Mouse (Mus musculus) fat pad, adult 2 months (tissue): ENCODE data around the gene Nek11.

Source experiments
- DNase-seq: peaks from one replicate; pipeline ENCODE4 v3.0.0-alpha.2; 2011; ENCODE audit warnings: low read depth, low spot score; ENCODE audit errors: extremely low read depth

Gene Nek11

DNA sequence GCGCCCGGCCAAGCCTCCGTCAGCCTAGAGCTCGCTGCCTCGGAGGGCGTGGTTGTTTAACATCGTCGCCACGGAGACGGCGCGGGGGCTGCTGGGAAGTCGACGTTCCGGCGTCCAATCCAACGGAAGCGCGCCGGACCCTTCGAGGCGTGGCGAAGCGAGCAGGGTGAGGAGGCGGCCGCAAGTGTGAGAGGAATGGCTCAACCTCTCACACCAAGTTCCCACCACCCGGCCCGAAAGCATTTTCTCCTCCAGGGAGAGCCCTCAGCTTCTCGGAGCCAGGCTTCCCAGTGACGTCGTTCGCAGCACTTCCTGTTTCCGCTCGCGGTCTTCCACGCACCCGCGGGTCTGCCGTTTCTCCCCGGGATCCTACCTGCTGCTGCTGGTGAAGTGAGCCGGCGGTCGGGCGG, at the start of gene Nek11, which contains the start of gene Aste1:
TSS of gene Nek11 (minus strand) at position 307 of the 410 bp plus-strand sequence.
TSS of gene Aste1 (plus strand) at position 175 of the 410 bp plus-strand sequence.
- DNase-seq = peak; percentile 19

GRCm38 (mm10) chr9:105408549-105408948, 13.2 kb upstream of the Nek11 start:
- DNase-seq = no peak

GRCm38 (mm10) chr9:105394720-105395119, 604 bp downstream of the Nek11 start:
- no peak for DNase-seq

- no peak for DNase-seq
These were observed 4.7 kb downstream of the Nek11 start for GRCm38 (mm10) chr9:105390616-105391015.

- no peak for DNase-seq
These were observed 6.0 kb downstream of the Nek11 start for GRCm38 (mm10) chr9:105389289-105389688.

DNA sequence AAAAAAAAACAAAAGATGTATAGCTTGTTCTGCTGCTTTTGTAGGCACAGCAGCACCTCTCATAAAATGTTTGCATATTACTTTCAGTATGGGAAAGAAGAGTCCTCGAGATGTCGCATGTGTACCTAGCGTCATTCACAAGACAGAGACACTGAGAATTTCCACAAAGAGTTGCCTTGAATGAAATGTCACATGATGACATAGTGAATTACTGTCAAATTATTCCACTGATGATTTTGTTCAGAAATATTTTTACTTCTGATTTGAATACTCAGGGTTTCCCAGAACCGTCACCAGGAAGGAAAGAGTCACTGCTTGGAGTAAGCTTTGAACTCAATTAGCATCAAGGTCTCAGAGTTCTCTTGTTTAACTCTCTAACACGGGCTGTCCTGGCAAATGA, 7.9 kb downstream of the Nek11 start:
- no peak for DNase-seq

DNA sequence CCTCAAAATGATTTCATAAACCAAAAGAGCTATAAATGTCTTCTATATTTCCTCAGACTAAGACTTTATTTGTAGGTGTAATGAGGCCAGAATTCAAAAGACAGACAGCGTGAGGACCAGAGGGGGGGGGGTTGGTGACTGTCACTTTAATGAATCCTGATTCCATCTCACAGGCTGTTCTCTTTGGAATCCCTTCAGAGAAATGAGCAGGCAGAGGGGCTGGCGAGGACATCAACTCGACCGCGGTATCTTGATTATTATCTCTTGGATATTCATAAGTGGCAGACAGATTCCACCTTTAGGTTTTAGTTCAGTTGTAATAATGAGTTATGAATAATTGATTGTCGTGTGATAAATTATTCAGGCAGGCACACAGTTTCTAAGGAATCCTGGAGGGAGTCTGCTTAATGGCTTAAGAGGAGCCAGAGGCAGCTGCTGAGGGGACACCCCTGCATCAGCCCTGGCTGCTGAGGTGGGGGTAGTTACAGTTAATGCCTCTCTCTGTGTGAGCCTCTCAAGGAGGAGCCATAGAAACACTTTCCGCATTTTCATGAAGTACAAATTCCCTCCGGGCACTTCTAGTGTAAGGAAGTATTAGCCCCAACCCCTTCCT, 15.7 kb downstream of the Nek11 start:
- DNase-seq = no peak

DNA sequence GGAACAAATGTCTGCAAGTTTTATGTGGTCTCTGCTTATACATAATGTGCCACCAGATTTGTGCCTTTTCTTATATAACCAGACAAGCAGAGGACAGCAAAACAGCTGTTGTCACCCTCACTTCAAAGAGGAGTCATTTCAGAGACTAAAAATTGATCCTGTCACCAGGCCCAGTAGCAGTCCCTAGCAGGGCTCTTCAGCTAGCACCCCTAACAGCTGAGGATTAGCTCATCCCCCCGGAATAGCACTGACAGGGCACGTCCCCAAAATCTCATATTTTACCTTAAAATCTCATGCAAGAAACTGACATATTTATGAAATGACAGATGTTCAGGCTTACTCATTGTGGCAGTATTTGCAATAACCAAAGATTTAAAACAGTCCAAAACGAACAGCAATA, 17.7 kb downstream of the Nek11 start:
- DNase-seq = no peak

DNA sequence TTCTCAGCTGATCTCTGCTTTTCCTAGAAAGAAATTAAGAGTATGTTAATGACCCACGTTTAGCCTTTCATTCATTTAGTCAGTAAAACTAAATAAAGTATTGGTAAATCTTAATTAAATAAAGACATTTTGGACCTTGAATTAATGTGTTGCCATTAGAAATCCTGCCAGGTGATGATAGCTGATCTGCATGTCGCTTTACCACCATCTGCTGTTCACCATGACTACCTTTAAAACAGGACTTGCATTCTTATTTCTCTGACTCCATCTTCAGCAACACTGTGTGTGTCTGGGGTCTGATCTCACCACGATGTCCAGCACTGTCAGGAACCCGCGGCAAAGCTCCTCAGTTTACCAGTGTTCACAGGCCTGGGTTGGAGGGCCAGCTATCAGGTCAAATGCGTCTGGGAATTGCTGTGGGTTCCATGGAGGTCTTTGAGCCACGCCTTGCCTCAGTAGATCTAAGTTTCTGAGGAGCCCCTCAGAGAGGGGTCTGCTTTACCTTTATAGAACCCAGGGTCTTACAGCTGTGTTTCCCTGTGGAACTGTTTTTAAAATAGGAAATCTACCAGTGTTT, 18.3 kb downstream of the Nek11 start:
- no peak for DNase-seq

- DNase-seq = no peak
These were observed 18.9 kb downstream of the Nek11 start for GRCm38 (mm10) chr9:105376411-105376810.

- DNase-seq = no peak
These were observed 21.0 kb downstream of the Nek11 start for GRCm38 (mm10) chr9:105374361-105374760.

- DNase-seq = no peak
These were observed 26.7 kb downstream of the Nek11 start for GRCm38 (mm10) chr9:105368605-105369004.

DNA sequence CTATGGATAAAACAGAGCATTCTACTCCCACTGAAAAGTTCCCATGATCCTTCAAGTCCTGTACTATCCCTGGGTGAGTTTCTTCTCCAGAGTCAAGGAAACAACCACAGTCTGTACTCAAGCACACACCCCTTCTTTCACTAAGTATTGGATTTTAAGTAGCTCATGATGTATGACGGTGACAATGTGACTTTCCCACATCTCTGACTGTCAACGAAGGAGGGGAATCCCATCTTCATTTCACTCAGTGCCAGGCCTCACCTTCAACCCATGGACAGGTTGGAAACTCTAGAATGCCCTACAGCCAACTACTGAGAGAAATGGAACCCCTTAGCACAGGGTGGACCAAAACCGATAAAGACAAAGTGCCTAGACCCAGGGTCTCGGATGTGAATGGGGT, 29.1 kb downstream of the Nek11 start:
- DNase-seq = no peak

- no peak for DNase-seq
These were observed 31.6 kb downstream of the Nek11 start for GRCm38 (mm10) chr9:105363520-105364231.

GRCm38 (mm10) chr9:105362181-105362580, 33.1 kb downstream of the Nek11 start:
- DNase-seq = no peak

- no peak for DNase-seq
These were observed 46.3 kb downstream of the Nek11 start for GRCm38 (mm10) chr9:105349034-105349433.

DNA sequence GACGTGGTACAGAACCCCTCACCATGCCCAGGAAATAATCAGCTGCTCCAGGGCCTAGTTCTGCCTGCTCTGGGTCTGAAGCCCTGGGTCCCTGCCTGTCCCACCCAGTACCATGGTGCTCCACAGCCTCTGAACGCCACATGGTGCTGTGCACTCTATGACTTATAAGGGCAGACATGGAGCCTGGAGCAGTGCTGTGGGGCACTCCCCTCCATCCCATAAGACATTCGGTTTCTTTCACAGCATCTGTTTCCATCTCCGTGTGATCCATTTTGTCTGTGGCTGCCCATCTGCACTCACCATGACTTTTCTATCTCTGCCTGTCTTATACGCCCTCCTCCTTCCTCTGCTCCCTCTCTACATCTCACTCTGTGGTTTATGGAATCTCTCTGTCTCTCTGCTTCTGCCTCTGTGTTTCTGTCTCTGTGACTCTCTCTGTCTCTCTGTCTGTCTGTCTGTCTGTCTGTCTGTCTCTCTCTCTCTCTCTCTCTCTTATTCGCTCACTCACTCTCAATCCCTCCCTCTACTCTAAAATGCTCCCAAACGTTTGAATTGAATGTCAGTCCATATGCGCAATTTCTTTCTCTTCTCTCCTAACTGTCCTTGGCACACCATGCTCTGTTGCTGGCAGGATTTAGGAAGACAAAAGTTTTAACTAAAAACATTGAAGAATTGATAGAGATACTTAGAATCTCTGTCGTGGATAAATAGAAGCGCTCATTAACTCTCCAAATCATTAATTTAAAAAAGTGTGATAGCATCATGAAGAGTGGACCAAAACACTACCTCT, 46.9 kb downstream of the Nek11 start:
- no peak for DNase-seq

DNA sequence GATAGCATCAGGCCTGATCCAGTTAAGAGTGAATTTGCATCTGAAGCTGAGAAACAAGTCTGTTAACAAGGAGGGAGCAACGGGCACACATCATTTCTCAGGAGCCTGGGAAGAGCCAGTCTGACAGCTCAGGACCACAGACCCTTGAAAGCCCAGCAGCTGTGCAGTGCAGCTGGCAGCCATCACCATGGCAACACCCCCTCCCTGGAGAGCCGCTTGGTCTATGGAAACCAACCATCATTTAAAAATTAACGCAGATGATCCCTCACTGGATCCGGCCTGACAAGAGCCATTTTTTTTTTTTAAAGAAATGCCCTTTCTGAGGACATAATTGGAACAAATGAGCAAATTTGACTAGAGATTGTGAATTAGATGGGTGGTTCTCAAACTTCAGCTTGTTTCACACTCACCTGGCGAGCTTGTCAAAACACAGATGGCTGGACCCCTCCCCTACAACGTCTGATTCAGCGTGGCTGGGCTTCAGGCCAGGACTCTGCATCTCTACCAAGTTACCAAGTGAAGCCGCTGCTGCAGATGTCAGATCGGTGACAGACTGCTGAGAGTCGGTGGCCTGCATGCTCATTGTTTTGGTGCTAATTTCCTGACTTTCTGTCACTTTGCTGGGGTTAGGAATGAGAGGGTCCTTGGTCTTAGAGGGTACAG, 52.2 kb downstream of the Nek11 start:
- no peak for DNase-seq

DNA sequence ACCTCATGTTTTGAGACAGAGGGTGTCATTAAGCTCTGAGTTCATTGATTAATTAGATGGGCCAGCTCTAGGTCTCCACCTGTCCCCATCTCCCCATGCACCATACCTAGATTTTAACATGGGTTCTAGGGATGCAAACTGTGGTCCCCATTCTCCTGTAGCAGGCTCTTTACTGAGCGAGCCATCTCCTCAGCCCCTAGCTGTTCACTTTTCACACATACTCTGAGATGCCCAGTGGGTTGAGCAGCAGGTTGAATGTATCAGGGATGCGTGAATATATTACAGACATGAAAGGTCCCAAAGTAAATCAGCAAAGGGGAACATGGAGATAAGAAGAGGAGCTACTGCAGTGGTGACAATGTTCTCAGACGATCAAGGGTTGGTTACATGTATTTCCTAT, 52.8 kb downstream of the Nek11 start:
- no peak for DNase-seq

DNA sequence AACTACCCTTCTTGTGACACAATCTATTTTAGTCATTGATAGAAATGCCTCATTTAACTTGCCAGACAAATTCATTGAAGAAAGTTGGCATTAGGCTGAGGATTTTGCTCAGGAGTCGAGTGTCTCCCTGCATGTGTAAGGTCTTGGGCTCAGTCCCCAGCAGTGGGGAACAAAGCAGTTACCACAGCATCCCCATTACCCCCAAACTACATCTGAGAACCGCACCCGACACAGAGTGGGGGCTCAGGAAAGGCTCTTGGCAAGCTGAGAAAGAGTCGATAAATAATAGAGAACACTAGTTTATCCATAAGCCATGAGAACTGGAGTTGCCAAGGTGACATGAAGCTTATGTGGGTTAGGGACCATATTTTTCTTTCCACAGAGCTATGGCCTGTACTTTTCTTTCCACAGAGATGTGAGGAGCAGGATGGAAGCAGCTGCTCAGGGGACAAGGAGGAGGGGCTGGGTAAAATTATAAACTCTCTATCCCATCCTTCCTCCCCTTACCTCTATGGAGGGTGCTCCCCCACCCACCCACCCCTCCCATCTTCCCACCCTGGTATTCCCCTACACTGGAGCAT, 62.8 kb downstream of the Nek11 start:
- no peak for DNase-seq

GRCm38 (mm10) chr9:105321856-105322255, 73.5 kb downstream of the Nek11 start:
- DNase-seq = no peak
